Mouse (Mus musculus) forebrain, embryonic 15.5 days (tissue): ENCODE measurements around the gene Pltp. TPM values are rescaled to one million over a fixed set of nuclear protein-coding genes. Genes with fewer than 3 reads are reported as not detected.
A peak's percentile ranks its signal among the peaks of the same experiment; 100 is the strongest.
"Not testable (repeated sequence)": the region's sequence is repeated elsewhere in the genome, so short reads cannot be mapped to it uniquely, and the experiment has no call there.

Source experiments
- ATAC-seq: fragments of 200-750 bp; cut with Nextera tagmentation; replicated peaks from 2 replicates; pipeline ENCODE4 v1.8.0; 2017; ENCODE audit warnings: mild to moderate bottlenecking, moderate TSS enrichment, moderate library complexity
- H3K27ac ChIP-seq: fragments of 300-500 bp; sonication (generic); replicated peaks from 2 replicates; pipeline ENCODE4 v1.5.1; 2015; ENCODE audit warnings: mild to moderate bottlenecking, inconsistent platforms
- H3K27me3 ChIP-seq: fragments of 300-500 bp; sonication (generic); 2 replicates; pipeline ENCODE4 v1.6.1; 2015; ENCODE audit warnings: inconsistent platforms
- H3K36me3 ChIP-seq: fragments of 300-500 bp; sonication (generic); 2 replicates; pipeline ENCODE4 v1.6.1; 2015; ENCODE audit warnings: mild to moderate bottlenecking, inconsistent platforms
- H3K4me1 ChIP-seq: fragments of 300-500 bp; sonication (generic); 2 replicates; pipeline ENCODE4 v1.6.1; 2015; ENCODE audit warnings: inconsistent platforms
- H3K4me2 ChIP-seq: fragments of 300-500 bp; sonication (generic); replicated peaks from 2 replicates; pipeline ENCODE4 v1.6.1; 2015; ENCODE audit warnings: mild to moderate bottlenecking, inconsistent platforms
- H3K4me3 ChIP-seq: fragments of 300-500 bp; sonication (generic); 2 replicates; pipeline ENCODE4 v1.5.1; 2015; ENCODE audit warnings: mild to moderate bottlenecking, inconsistent platforms
- H3K9ac ChIP-seq: fragments of 300-500 bp; sonication (generic); replicated peaks from 2 replicates; pipeline ENCODE4 v1.6.1; 2015; ENCODE audit warnings: mild to moderate bottlenecking, inconsistent platforms
- H3K9me3 ChIP-seq: fragments of 300-500 bp; sonication (generic); 2 replicates; pipeline ENCODE4 v1.6.1; 2016; ENCODE audit warnings: inconsistent platforms
- WGBS: fragments of 180-500 bp; shearing (Covaris S2); methylation state at CpG from one replicate; pipeline ENCODE4 v1.1.7; 2015; ENCODE audit warnings: mixed read lengths; 5-methylcytosine and 5-hydroxymethylcytosine counted together
- polyA plus RNA-seq: library from polyadenylated mRNA; unstranded; fragments of >200 nt; fragmentation: Nextera tagmentation; extraction: Ambion mirVana; gene quantifications from 2 replicates; pipeline ENCODE4 v1.2.1, GENCODE M21; 2015

Gene Pltp
- polyA plus RNA-seq, 1 experiment from 2014 or later, result 50.7 TPM

DNA sequence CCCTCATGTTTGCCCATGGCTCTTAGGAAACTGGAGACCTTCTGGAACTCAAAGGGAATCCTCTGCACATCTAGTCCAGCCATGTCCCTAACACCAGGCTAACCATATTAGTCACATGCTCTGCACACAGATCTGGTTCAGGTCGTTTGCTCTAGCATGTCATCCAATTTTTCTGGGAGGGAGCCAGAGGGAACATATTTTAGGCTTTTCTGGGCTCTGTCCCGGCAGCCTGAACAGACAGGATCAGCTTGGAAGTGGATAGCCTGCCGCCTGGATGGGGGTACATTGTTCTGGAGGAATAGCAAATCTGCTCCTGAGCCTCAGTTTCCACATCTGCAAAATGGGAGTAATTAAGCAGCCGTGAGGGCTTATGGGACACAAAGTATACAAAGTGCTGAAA, 3.6 kb upstream of the Pltp start:
- H3K27ac ChIP-seq, result no peak overlapping the region
- no peak for ATAC-seq
- H3K4me1 ChIP-seq, result peaks cover 31% of the 10 kb centered on the region
- no peak overlapping the region for H3K4me3 ChIP-seq
- no peaks in the 10 kb centered on the region for H3K36me3 ChIP-seq
- no peaks in the 10 kb centered on the region for H3K9me3 ChIP-seq
- H3K4me2 ChIP-seq, result no peak overlapping the region
- peaks cover 27% of the 10 kb centered on the region; the same call in 1 of the 2 replicates for H3K27me3 ChIP-seq
- H3K9ac ChIP-seq, result no peak overlapping the region
- 71% methylated on average over 4 of the region's 4 CpGs for whole genome bisulfite sequencing

DNA sequence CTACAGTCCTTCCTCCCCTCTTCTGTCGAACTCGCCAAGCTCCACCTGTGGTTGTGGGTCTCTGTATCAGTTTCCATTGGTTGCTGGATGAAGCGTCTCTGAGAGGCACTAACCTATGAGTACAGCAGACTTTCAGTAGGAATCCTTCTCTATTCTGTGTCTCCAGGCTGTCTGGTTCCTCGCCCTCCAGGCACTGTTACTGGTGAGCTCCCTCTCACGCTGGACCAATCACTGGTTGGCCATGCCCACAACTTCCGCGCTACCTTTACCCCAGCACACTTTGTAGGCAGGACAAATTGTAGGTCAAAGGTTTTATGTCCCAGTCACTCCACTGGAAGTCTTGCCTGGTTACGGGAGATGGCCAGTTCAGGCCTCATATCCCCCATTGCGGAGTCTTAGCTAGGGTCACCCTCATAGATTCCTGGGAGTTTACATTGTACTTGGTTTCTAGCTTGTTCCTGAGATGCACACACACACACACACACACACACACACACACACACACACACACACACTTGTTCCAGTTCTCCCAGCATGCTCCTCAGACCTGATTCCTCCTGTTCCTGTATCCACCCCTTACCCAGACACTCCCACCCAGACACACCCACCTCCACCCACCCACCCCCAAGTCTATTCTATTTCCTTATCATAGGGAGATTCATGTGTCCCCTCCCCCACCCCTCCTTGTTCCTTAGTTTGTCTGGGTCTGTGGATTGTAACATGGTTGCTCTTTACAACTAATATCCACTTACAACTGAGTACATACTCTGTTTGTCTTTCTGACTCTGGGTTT, 2.3 kb upstream of the Pltp start:
- Histone ChIP-seq H3K9ac (no peak overlapping the region), H3K27ac (no peak overlapping the region), H3K9me3 (no peaks in the 10 kb centered on the region), H3K4me3 (no peak overlapping the region), H3K4me2 (no peak overlapping the region), H3K27me3 (peaks cover 36% of the 10 kb centered on the region), H3K36me3 (no peaks in the 10 kb centered on the region), H3K4me1 (peaks cover 31% of the 10 kb centered on the region)
- no peak for ATAC-seq
- 64% methylated on average over 9 of the region's 9 CpGs for WGBS

DNA sequence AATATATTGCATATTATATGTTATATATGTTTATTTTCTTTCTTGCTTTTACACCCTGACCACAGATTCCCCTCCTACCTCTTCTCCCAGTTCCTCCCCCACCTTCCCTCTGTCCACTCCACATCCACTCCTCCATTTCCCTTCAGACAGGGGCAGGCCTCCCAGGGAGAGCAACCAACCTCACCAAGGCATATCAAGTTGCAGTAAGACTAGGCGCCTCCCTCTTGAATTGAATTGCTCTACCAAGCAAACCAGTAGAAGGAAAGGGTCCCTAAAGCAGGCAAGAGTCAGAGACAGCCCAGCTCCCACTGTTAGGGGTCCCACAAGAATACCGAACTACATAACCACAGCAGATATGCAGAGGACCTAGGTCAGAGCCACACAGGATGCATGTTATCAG, 1.6 kb upstream of the Pltp start:
- H3K4me1 ChIP-seq, result peaks cover 31% of the 10 kb centered on the region
- H3K27me3 ChIP-seq, result peaks cover 37% of the 10 kb centered on the region
- no peak for ATAC-seq
- H3K4me2 ChIP-seq, result no peak overlapping the region
- no peaks in the 10 kb centered on the region for H3K9me3 ChIP-seq
- H3K9ac ChIP-seq, result no peak overlapping the region
- H3K4me3 ChIP-seq, result no peak overlapping the region
- H3K36me3 ChIP-seq, result no peaks in the 10 kb centered on the region
- WGBS, result 72% methylated on average over 2 of the region's 2 CpGs
- H3K27ac ChIP-seq, result no peak overlapping the region

DNA sequence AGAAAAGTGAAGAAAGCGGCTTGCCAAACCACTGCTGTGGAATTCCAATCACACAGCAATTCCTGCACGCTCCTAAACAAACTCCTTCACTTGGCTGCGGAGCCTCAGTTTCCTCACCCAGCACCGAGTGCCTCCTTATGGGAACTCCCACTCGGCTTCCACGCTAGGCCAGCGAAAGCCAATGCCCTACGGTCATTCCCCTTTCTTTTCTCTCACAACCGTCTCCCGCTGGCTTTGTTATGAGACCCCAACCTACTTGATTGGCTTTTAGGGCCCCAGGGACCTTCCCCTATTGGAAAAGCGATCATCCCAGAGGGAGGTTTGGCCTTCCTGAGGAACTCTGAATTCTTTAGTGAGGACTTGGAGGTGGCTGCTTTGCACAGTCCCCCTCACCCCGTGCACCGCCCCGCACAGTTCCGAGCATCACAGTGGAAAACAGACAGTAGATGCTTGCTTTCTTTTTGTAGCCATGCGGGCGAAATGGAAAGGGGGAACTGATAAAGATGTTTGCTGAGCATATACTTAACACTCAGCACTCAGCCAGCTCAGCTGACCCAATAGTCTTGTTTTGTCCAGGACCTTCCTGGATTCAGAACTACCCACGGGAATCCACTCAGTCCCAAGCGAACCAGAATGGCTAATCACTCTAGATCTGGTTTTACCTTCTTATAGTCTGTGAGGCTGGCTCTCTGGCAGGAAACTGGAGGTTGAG, 487 bp upstream of the Pltp start:
- 3% methylated on average over 19 of the region's 19 CpGs for WGBS
- peaks cover 37% of the 10 kb centered on the region for H3K27me3 ChIP-seq
- peak overlapping the region; percentile 90 for H3K4me2 ChIP-seq
- H3K4me3 ChIP-seq, result peak overlapping the region; percentile 44
- no peak overlapping the region for H3K27ac ChIP-seq
- H3K4me1 ChIP-seq, result peaks cover 31% of the 10 kb centered on the region
- no peak for ATAC-seq
- H3K9me3 ChIP-seq, result no peaks in the 10 kb centered on the region
- H3K36me3 ChIP-seq, result no peaks in the 10 kb centered on the region
- H3K9ac ChIP-seq, result no peak overlapping the region

DNA sequence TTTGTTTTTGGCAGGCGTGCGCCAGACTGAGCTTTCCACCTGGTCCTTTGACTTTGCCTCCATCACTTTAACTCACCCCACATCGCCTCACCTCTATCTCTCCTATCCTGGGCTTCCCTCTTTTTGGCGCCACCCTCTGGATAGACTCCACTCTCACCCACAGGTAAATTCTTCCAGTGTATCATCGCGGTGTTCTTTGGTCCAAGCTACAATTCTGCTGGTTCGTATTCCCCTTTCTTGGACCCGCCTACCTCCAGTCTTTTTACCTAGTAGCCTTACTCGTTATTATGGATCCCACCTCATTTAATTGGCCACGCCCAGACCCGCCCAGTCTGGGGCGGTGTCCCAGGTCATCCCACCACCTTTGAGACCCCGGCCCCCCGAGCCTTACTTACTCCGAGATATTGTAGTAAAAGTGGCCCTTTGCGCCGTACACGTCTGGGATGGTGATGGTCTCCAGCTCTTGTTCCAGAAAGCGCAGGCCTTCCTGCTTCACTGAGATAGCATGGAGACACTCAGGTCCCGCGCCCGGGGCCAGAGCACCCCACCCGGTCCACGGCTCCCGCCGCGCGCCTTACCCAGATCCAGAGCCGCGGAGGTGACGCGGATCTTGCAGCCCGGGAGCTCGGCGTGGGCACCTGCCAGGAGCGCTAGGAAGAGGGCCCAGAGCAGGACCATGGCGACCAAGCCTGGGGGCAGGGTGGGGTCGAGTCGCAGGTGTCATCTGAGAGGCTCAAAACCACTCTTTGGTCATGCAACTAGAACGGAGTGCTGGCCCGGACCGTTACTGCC, 1.0 kb downstream of the Pltp start:
- H3K27me3 ChIP-seq, result peaks cover 37% of the 10 kb centered on the region
- peak overlapping the region; percentile 39 for H3K9ac ChIP-seq
- no peaks in the 10 kb centered on the region for H3K9me3 ChIP-seq
- no peaks in the 10 kb centered on the region for H3K36me3 ChIP-seq
- WGBS, result 2% methylated on average over 42 of the region's 42 CpGs
- H3K27ac ChIP-seq, result no peak overlapping the region
- peak overlapping the region; percentile 90 for H3K4me2 ChIP-seq
- peaks cover 21% of the 10 kb centered on the region for H3K4me1 ChIP-seq
- H3K4me3 ChIP-seq, result peak overlapping the region; percentile 44
- ATAC-seq, result peak; percentile 8; the same call in 1 of the 2 replicates

DNA sequence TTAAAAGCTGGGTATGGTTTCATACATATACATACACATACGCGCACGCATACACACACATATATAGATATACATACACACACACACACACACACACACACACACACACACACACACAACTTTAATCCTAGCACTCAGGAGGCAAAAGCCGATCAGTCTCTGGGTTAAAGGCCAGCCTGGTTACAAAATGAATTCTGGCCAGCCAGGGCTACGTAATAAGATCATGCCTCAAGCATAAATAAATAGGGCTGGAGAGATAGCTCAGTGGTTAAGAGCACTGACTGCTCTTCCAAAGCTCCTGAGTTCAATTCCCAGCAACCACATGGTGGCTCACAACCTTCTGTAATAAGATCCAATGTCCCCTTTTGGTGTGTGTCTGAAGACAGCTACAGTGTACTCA, 1.9 kb downstream of the Pltp start:
- not testable (repeated sequence) for H3K36me3 ChIP-seq, H3K4me3 ChIP-seq, H3K9me3 ChIP-seq, H3K4me2 ChIP-seq, H3K27ac ChIP-seq, H3K9ac ChIP-seq, ATAC-seq
- Histone ChIP-seq H3K4me1 (peaks cover 21% of the 10 kb centered on the region), H3K27me3 (peaks cover 37% of the 10 kb centered on the region)
- 82% methylated on average over 5 of the region's 5 CpGs for WGBS

DNA sequence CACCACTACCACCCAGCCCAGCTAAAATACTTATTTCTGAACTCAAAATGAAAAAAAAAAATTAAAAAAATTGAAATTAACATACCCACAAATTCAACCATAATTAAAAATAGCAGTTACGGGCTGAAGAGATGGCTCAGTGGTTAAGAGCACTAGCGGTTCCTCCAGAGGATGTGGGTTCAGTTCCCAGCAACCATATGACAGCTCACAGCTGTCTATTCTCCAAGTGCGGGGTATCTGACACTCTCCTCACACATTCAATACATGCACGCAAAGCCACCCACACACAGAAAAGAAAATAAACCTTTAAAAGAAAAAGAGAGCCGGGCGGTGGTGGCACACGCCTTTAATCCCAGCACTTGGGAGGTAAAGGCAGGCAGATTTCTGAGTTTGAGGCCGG, 7.5 kb downstream of the Pltp start:
- no peak overlapping the region for H3K27ac ChIP-seq
- WGBS, result 90% methylated on average over 8 of the region's 8 CpGs
- no peak overlapping the region for H3K4me3 ChIP-seq
- no peak for ATAC-seq
- H3K4me1 ChIP-seq, result no peaks in the 10 kb centered on the region
- H3K36me3 ChIP-seq, result no peaks in the 10 kb centered on the region
- H3K9ac ChIP-seq, result no peak overlapping the region
- H3K9me3 ChIP-seq, result no peaks in the 10 kb centered on the region
- peaks cover 4% of the 10 kb centered on the region for H3K27me3 ChIP-seq
- H3K4me2 ChIP-seq, result no peak overlapping the region

DNA sequence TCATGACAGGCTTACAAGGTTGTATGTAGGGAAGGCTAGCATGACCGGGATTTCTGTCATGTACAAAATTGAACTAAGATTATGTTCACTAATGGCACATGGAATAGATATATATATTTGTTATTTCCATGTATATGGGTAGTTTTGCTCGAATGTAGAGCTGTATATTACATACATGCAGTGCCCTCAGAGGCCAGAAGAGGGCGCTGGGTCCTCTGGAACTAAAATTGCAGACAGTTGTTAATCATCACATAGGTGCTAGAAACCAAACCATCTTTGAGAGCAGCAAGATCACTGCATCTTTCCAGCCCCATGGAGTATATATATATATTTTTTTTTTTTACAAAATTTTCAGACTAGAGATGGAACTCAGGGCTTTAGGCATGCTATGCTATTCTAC, 11.7 kb downstream of the Pltp start:
- H3K27ac ChIP-seq, result no peak overlapping the region
- no peak overlapping the region for H3K4me2 ChIP-seq
- no peaks in the 10 kb centered on the region for H3K9me3 ChIP-seq
- no peaks in the 10 kb centered on the region for H3K4me1 ChIP-seq
- no peak for ATAC-seq
- H3K9ac ChIP-seq, result no peak overlapping the region
- no peaks in the 10 kb centered on the region for H3K36me3 ChIP-seq
- no peak overlapping the region for H3K4me3 ChIP-seq
- no peaks in the 10 kb centered on the region for H3K27me3 ChIP-seq
- 54% methylated on average over 3 of the region's 3 CpGs for WGBS

DNA sequence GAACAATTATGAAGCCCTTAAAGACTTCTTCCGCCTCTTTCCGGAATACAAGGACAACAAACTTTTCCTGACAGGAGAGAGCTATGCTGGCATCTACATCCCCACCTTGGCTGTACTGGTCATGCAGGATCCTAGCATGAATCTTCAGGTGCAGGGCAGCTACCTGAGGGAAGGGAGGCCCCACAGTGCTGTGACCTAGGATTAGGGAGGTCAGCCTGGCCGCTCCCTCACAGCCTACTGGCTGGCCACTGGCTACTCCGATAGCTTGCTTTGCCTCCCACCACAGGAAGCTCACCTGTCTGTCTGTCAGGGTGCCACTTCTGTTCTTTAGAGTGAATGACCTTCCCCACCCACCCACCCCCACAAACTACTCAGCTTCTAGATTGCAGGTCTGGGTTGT, 22.3 kb downstream of the Pltp start:
- Histone ChIP-seq H3K4me1 (peaks cover 23% of the 10 kb centered on the region), H3K4me2 (no peak overlapping the region), H3K27ac (no peak overlapping the region), H3K27me3 (no peaks in the 10 kb centered on the region), H3K4me3 (0 out of 2 replicates have a peak overlapping the region, but pooled peaks have one; percentile 81), H3K36me3 (peaks cover 20% of the 10 kb centered on the region), H3K9me3 (no peaks in the 10 kb centered on the region), H3K9ac (no peak overlapping the region)
- ATAC-seq, result no peak
- WGBS, result 91% methylated on average over 4 of the region's 4 CpGs

DNA sequence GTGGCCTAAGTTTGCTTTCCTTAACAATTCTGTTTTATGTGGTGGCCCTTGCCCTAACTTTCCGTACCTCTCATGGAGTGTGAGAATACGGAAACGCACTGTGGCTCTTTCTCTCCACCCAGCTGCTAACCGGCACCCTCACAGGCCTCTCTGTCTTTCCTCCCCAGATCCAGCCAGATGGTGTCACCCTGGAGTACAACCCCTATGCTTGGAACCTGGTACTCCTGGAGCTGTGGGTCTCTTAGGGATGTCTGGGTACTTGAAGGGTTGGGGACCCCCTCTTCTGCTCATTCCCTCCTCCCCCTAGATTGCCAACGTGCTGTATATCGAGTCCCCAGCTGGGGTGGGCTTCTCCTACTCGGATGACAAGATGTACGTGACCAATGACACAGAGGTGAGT, 23.0 kb downstream of the Pltp start:
- Histone ChIP-seq H3K9me3 (no peaks in the 10 kb centered on the region), H3K9ac (peak overlapping the region; percentile 73), H3K27me3 (no peaks in the 10 kb centered on the region), H3K27ac (no peak overlapping the region), H3K4me3 (peak overlapping the region; percentile 81), H3K4me2 (peak overlapping the region; percentile 100), H3K36me3 (peaks cover 16% of the 10 kb centered on the region), H3K4me1 (peaks cover 23% of the 10 kb centered on the region)
- WGBS, result 52% methylated on average over 8 of the region's 8 CpGs
- ATAC-seq, result no peak

DNA sequence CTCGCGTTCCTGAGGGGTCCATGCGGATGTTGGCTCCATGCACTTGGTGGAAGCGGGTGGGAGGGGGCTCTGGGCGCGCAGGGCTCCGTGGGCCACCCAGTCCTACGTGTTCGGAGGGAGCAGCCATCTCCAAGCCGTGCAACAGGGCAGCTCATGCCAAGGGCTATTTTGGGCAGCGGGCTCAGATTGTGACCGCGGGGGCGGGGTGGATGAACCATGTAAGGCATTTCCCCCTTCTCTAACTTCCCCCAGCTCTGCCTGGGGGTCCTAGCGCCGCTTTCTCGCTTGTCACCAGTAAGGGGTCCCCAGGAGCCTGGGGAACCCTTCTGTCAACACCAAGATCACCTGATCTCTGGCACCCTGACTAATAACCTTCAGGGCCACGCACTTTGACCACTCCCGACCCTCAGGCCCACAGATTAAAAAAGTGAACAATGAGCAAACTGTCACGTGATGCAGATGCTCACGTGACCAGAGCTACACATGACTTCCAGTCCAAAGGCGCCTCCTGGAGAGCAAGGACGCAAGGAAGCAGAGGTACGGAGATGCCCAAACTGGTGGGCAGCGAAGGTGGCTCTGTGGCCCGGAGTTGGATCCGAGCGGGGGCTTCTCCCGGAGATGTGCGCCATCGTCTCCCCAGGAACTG, 24.1 kb downstream of the Pltp start, which contains the start of gene Neurl2:
Neurl2 (minus strand) TSS at position 143 of the 646 bp plus-strand sequence.
- WGBS, result under 1% methylated on average over 31 of the region's 31 CpGs

More for the DNA sequence above, 24.1 kb downstream of the Pltp start, which contains the start of gene Neurl2:
- peak within 1 kb of the TSS; percentile 82 for H3K27ac ChIP-seq
- ATAC-seq, result peak; percentile 65
- no peaks in the 10 kb centered on the region for H3K9me3 ChIP-seq
- peak within 1 kb of the TSS; percentile 73 for H3K9ac ChIP-seq
- H3K4me1 ChIP-seq, result peaks cover 23% of the 10 kb centered on the region
- H3K4me3 ChIP-seq, result peak within 1 kb of the TSS; percentile 81
- H3K4me2 ChIP-seq, result peak within 1 kb of the TSS; percentile 100
- H3K36me3 ChIP-seq, result peaks cover 9% of the 10 kb centered on the region
- no peaks in the 10 kb centered on the region for H3K27me3 ChIP-seq
